Comparison of ENCODE assay signal across 17 mouse cellular contexts in the genomic region with DNA sequence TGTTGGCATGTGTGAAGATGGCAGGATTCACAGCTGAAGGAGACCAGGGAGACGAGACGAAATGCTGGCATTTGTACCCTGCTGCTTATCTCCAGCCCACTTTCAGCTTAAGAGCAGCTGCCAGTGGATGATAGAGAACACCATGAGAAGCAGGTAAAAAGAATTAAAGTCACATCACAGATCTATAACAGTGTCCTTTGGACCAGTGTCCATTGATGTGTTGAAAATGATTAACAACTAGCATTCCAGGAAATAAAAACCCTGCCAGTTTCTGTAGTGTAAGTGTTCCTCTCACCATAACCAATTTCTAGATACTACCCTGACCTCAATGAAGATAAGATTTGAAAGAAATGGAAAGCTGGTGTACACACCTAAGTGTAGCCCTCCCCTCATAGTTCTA.
"Had no signal": no experiment of that assay in that cellular context is flagged by ENCODE, and none has a peak within 500 bp of the region (broad histone marks: within the 10 kb centered on the region; RNA-seq: fewer than 3 reads in every experiment).

No protein-coding gene starts in this region.

- DNase-seq: lung, embryonic 14.5 days; lung, postnatal 10 days; lung, postnatal 4 days; midbrain, embryonic 14.5 days; retina, postnatal 1 day; right cerebral cortex, postnatal 25 days; right cerebral cortex, postnatal 4 days; spleen, adult 18-20 months; thymus, adult 18-20 months; thymus, postnatal 14 days; thymus, postnatal 36 days had no signal

- H3K4me2 ChIP-seq: lung, embryonic 14.5 days; midbrain, embryonic 12.5 days; neural tube, embryonic 13.5 days; neural tube, embryonic 15.5 days had no signal

- H3K9ac ChIP-seq: lung, embryonic 14.5 days; midbrain, embryonic 12.5 days; neural tube, embryonic 13.5 days; neural tube, embryonic 15.5 days had no signal

- H3K27me3 ChIP-seq: midbrain, embryonic 12.5 days; neural tube, embryonic 13.5 days; neural tube, embryonic 15.5 days had no signal

- H3K27ac ChIP-seq: midbrain, embryonic 10.5 days; midbrain, embryonic 12.5 days; neural tube, embryonic 13.5 days; neural tube, embryonic 15.5 days had no signal

- ATAC-seq: midbrain, embryonic 16.5 days had no signal

- H3K4me3 ChIP-seq: midbrain, embryonic 10.5 days; midbrain, embryonic 12.5 days; myocyte; neural tube, embryonic 13.5 days; neural tube, embryonic 15.5 days had no signal

- H3K36me3 ChIP-seq: midbrain, embryonic 10.5 days; midbrain, embryonic 12.5 days; neural tube, embryonic 13.5 days; neural tube, embryonic 15.5 days had no signal

- H3K4me1 ChIP-seq: midbrain, embryonic 10.5 days; midbrain, embryonic 12.5 days; neural tube, embryonic 13.5 days; neural tube, embryonic 15.5 days had no signal

- H3K9me3 ChIP-seq: midbrain, embryonic 10.5 days; midbrain, embryonic 12.5 days; neural tube, embryonic 13.5 days; neural tube, embryonic 15.5 days had no signal
